1 mouse cellular context compared by ENCODE assay signal in the genomic region with DNA sequence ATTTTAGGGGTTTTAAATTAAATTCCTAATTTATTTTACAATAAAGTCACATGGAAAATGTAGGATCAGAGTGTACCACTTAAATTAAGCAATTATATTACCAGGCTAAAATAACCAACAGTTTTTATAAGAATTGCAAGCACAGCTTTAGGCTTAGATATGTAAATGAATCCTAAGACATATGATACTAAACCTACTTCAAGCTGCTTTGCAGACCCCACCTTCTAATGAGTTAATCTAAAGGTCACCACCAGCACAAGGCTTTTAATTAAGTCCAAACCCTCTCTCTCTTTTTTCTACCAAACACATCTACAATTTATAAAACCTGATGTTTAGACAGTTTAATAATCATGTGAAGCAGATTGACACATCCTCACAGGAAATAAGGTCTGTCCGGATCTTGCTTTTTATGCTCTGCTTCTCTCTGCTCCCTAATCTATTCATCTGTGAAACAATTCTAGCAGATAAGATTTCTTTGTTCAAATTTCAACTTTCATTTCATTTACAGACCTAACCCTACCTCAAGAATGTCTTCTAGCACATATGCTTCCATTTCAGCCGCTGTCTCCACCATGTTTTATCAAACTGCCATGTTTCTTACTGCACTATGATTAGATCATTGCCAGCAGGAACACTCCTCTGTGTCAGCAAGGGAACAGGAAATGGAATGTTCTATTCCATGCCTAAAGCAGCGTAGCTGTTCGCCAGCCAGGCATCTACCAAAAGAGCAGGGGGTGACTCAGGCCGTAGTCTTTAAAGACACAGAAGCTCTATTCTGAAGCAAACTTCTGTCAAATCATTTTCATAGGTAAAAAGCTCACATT.
TF ChIP-seq lines count a peak whose summit lies in the region.

No protein-coding gene starts in this region.

TF ChIP-seq in ES-E14, 5 proteins besides CTCF, POLR2A, EP300 and RAD21:
- TF ChIP-seq ZNF384 (IDR thresholded peaks at IDR 0.05; ENCODE audit: low read depth, low read length) (no peak), ZC3H11A (IDR thresholded peaks at IDR 0.05; ENCODE audit: borderline replicate concordance, low read depth, low read length) (no peak), CHD2 (IDR thresholded peaks at IDR 0.05; ENCODE audit: low read depth, low read length) (no peak), MAFK (IDR thresholded peaks at IDR 0.05; ENCODE audit: insufficient read depth, low read depth, low read length) (no peak), HCFC1 (IDR thresholded peaks at IDR 0.05; ENCODE audit: borderline replicate concordance, insufficient read depth, low read length) (no peak)
